Mouse (Mus musculus) right cerebral cortex, adult 2 months (tissue): ENCODE measurements around the gene Zar1l.
"Not testable (repeated sequence)": the region's sequence is repeated elsewhere in the genome, so short reads cannot be mapped to it uniquely, and the experiment has no call there.

Experiments
- DNase-seq, 2 experiments: peaks; one replicate each; pipeline ENCODE4 v3.0.0; 2021 to 2022; ENCODE audit warnings: low spot score in 2 of 2

Zar1l gene

GRCm38 (mm10) chr5:150518064-150518463, at the start of gene Zar1l:
Gene Zar1l, minus strand, starts transcription at chr5:150518164.
- no peak for DNase-seq

DNA sequence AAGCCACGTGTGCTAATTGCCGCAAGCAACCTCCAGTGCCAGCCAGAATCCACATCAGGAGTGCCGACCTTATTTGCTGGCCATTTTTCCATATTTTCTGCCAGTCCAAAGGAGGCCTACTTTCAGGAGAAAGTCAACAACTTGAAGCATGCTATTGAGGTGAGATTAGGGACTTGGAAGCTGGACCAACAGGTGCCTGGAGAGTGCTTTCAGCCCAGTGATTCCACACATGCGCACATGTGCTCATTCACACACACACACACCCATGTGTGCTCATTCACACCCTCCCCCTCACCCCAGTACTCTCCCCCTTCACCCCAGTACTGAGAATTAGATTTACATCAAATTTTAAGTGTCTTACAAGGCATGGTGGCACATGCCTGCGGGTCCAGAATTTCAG, 49.0 kb upstream of the Zar1l start:
- DNase-seq: no peak

GRCm38 (mm10) chr5:150566226-150566625, 48.3 kb upstream of the Zar1l start:
- peak; percentile 62 to 71 for DNase-seq

- DNase-seq: no peak
Observed at GRCm38 (mm10) chr5:150564426-150564825, 46.5 kb upstream of the Zar1l start.

- DNase-seq: no peak
Observed at GRCm38 (mm10) chr5:150561783-150562182, 43.8 kb upstream of the Zar1l start.

DNA sequence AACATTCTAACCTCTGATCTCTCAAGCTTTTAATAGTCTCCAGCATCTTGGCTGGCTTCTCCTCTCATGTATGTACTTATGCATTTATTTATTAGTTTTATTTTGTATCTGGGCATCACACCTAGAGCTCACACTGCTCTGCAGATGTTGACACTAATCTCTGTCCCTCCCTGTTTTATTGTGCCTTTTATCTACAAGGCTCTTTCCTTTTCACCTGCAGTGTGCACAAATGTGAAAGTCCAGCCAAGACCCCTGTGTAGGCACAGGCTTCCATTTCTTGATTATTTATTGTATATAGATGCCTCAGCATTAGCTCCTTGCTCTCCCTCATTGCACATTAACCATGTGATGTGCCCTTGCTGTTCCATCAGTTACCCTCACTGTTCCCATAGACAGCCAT, 43.4 kb upstream of the Zar1l start:
- no peak for DNase-seq

GRCm38 (mm10) chr5:150560851-150561250, 42.9 kb upstream of the Zar1l start:
- DNase-seq: no peak

- no peak for DNase-seq
Observed at GRCm38 (mm10) chr5:150559519-150560103, 41.6 kb upstream of the Zar1l start.

- no peak for DNase-seq
Observed at GRCm38 (mm10) chr5:150551637-150552036, 33.7 kb upstream of the Zar1l start.

- DNase-seq: no peak
Observed at GRCm38 (mm10) chr5:150543184-150543583, 25.2 kb upstream of the Zar1l start.

DNA sequence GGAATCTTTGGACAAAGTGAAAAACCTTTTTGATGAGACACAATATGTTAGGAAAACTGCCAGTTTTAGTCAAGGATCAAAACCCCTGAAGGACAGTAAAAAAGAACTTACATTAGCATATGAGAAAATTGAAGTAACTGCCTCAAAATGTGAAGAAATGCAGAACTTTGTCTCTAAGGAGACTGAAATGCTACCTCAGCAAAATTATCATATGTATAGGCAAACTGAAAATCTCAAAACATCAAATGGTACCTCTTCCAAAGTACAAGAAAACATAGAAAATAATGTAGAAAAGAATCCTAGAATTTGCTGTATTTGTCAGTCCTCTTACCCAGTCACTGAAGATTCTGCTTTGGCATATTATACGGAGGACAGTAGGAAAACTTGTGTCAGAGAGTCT, 23.3 kb upstream of the Zar1l start:
- DNase-seq: no peak

GRCm38 (mm10) chr5:150525239-150525638, 7.3 kb upstream of the Zar1l start:
- DNase-seq: no peak

- no peak for DNase-seq
Observed at GRCm38 (mm10) chr5:150522867-150523234, 4.9 kb upstream of the Zar1l start.

DNA sequence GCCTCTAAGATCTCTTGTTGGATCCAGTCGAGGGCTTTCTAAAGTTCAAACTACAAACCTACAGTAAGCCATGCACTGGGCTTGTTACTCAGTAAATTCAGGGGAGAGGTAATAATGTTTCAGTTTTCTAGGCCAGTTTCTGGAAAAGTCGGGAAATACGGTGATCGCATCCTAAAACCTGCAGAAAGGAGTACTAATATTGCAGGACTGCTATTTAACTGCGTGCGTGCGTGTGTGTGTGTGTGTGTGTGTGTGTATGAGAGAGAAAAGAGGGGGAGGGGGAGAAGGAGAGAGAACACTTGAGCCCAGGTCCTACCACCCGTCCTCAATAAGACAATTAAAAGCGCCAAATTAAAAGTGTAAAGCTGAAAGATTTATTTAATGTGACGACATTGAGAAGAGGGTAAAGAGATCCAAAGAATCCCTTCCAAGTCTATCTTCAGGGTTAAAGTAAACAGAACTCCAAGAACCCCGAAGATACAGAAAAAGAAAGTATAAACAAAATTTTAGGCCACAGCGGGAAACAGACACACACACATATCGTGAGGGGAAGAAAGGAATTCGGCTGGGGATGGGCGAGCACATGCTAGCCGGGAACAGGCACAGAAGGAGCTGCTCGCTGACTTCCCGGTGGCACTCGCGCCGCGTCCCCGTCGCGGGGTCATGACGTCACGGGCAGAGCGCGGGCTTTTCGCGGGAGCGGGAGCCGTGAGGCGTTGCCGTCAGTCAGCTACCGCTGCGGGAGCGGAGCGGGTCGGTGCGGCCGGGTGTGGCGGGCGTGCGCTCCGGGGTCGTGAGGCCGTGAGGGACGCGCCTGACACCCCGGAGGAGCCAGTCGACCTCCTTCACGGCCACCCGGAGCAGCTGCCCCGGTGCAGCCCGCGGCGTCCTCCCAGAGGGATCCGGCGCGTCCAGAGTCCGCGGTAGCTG, 4.2 kb upstream of the Zar1l start, which contains the start of gene Brca2:
Gene Brca2, plus strand, starts transcription at position 694 of the 930 bp plus-strand sequence.
- DNase-seq: peak; percentile 91 to 94

- DNase-seq: no peak
Observed at GRCm38 (mm10) chr5:150519551-150519950, 1.6 kb upstream of the Zar1l start.

DNA sequence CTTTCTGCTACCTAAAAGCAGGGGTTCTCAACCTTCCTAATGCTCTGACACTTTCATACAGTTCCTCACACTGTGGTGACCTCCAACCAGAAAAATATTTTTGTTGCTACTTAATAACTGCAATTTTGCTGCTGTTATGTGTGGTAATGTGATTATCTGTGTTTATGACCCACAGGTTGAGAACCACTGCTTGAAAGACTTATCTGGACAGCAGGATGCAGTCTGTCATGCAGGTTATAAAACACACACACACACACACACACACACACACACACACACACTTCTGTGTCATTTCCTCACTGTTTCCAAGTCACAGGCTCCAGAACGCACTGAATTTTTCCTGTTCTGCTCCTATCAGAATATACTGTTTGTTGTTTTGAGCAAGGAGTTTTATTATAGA, 3.9 kb downstream of the Zar1l start:
- no peak for DNase-seq

DNA sequence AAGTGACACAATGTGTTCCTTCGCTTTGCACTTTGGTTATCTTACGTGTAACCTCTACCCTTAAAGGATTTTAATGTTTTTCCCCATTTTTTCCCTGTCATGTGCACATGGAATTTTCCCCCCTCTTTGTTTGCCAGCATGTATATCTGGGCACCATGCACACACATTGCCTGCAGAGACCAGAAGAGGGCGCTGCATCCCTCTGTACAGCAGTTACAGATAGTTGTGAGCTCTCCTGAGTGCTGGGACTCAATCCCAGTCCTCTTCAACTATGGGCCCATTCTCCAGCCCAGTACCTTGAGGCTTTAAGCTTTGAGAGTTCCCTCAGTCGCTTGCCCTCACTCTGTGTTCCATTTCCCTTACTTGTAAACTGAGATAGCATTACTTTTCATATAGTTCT, 4.7 kb downstream of the Zar1l start:
- DNase-seq: no peak

DNA sequence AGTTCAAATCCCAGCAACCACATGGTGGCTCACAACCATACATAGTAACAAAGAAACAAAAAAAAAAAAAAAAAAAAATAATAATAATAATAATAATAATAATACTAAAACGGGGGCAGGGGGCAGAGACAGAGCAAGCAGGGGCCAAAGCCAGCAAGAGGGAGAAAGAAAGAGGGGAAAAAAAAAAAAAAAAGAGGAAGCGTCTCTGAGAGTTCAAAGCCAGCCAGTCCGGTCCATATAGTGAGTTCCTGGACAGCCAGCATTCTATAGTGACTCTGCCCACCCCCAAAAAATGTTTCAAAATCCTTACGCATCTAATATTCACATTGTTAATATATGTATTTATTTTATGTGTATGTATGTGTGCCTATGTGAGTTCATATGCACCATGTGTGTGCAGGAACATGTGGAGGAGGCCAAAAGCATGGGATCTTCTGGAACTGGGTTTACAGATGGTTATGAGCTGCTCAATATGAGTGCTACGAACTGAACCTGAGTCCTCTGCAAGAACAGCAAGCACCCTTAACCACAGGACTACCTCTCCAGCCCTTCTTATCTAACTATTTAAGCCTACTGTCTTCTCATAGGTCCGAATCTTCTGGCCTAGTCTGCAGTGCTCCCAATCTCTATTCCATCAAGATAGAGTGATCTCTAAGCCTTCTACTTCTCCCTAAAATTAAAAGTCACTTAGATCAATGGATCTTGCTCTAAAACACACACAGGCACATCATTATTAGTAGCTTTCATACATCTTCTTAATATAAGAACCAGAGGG, 7.3 kb downstream of the Zar1l start:
- DNase-seq: no peak

GRCm38 (mm10) chr5:150495792-150496191, 22.2 kb downstream of the Zar1l start:
- DNase-seq: peak; percentile 32 to 37

- DNase-seq: not testable (repeated sequence)
Observed at GRCm38 (mm10) chr5:150491573-150492173, 26.3 kb downstream of the Zar1l start.

GRCm38 (mm10) chr5:150490821-150491220, 27.1 kb downstream of the Zar1l start:
- DNase-seq: no peak

DNA sequence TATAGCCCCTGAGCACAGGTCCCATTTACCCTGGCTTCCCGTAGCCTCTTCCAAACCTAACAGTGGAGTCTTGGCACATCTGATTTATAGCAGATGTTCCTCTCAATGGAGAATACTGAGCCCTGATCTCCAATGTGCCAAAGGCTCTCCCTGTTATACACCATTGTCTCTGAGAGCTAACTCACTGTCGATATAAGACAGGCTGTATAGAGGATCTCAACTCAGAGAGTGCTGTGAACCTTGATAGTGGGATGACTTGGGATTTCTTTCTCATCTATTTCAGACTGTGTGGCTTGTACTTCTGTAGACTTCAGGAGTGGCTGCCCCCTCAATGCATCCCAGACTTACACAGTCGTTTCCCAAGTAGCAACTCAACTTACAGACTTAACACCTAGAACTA, 27.7 kb downstream of the Zar1l start:
- no peak for DNase-seq
